Mouse (Mus musculus): ENCODE results near the gene Haus5. TPM values are rescaled to one million over a fixed set of nuclear protein-coding genes. Genes with fewer than 3 reads are reported as not detected.

The Haus5 gene
- polyA plus RNA-seq, 1 experiment from 2014 or later: 13.0 TPM

DNA sequence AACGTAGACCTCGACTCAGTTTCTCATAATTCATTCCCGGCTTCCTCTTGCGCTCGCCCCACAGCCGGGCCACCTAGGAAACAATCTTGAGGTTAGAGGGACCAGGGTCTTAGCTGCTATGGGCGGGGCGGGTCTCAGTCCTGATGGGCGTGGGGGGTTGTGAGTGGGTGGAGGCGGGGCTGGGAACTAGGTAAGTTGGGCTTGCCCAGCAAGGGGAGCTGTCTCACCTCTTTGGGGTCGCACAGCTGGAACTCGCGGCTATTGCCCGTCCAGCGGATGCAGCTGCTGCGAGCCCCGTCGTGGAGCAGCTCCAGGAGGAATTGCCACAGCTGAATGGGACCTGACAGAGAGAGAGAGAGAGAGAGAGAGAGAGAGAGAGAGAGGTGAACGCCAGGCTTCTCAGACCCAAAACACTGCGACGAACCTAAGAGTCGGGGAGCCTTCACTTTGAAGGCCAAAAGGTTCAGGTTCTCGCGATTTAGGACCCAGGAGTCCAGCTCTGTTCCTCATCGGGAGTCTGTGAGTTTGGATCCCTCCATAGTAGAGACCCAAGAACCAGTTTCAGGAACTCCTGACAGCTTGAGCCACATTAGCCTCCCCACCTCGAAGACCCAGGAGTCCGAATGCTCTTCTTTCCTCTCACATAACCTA is 30.9 kb downstream of the Haus5 start:
- no peaks in the 10 kb centered on the region for H3K36me3 ChIP-seq (replicated peaks; ENCODE audit: insufficient read depth, low read length)
- no peak overlapping the region; the same call in 1 of the 2 replicates for H3K4me2 ChIP-seq (ENCODE audit: low read depth, low read length)
- no peak overlapping the region for H3K27ac ChIP-seq (ENCODE audit: low read depth)
- H3K27me3 ChIP-seq (ENCODE audit: insufficient read depth, low read length): peaks cover 49% of the 10 kb centered on the region
- no peak for ATAC-seq
- H3K4me1 ChIP-seq (ENCODE audit: insufficient read depth): peaks cover 6% of the 10 kb centered on the region
- no peak overlapping the region for H3K9ac ChIP-seq (replicated peaks)
- WGBS (ENCODE audit: insufficient replicate concordance): 8% methylated on average over 27 of the region's 27 CpGs
- DNase-seq: no peak
- TF ChIP-seq EP300 (IDR thresholded peaks at IDR 0.05; ENCODE audit: low read depth) (no peak), CTCF (IDR thresholded peaks at IDR 0.05; ENCODE audit: low read depth) (no peak)
- no peak overlapping the region for H3K4me3 ChIP-seq (ENCODE audit: low read depth, low read length)
- H3K9me3 ChIP-seq (ENCODE audit: low read length): no peaks in the 10 kb centered on the region

DNA sequence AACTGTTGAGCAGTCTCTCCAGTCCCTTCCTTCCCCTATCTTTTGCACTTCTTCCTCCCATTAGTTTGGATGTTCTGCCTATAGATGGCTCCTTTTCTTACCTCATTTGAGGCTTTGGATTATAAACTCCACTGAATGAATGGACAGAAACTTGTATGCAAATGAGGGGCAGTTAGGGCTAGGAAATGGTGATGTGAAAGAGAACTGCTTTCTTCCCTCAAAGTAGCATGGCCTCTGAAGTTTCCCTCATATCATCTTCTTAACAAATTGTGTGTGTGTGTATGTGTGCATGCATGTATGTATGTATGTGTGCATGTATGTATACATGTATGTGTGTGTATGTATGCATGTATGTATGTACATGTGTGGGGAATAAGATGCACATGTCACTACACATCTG is 35.8 kb downstream of the Haus5 start:
- ATAC-seq: no peak
- H3K4me1 ChIP-seq (ENCODE audit: insufficient read depth): peaks cover 11% of the 10 kb centered on the region; the same call in 1 of the 2 replicates
- TF ChIP-seq CTCF (IDR thresholded peaks at IDR 0.05; ENCODE audit: low read depth) (no peak), EP300 (IDR thresholded peaks at IDR 0.05; ENCODE audit: low read depth) (no peak)
- H3K27me3 ChIP-seq (ENCODE audit: insufficient read depth, low read length): peaks cover 23% of the 10 kb centered on the region
- no peak overlapping the region for H3K4me2 ChIP-seq (ENCODE audit: low read depth, low read length)
- H3K36me3 ChIP-seq (replicated peaks; ENCODE audit: insufficient read depth, low read length): no peaks in the 10 kb centered on the region; the same call in 1 of the 2 replicates
- DNase-seq: no peak
- no peak overlapping the region for H3K9ac ChIP-seq (replicated peaks)
- H3K4me3 ChIP-seq (ENCODE audit: low read depth, low read length): no peak overlapping the region
- no peaks in the 10 kb centered on the region for H3K9me3 ChIP-seq (ENCODE audit: low read length)
- no peak overlapping the region for H3K27ac ChIP-seq (ENCODE audit: low read depth)

DNA sequence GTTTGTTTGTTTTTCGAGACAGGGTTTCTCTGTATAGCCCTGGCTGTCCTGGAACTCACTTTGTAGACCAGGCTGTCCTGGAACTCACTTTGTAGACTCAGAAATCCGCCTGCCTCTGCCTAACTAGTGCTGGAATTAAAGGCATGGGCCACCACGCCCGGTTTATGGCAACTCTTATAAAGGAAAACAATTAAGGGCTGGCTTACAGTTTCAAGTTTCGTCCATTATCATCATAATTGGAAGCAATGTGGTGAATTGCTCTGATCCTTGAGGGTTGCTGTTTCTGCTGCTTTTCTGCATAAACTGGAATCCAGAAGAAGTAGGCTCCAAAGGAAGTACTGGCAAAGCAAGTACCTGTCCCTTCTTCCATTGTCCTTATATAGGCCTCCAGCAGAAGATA is 38.1 kb downstream of the Haus5 start:
- Histone ChIP-seq H3K4me2 (ENCODE audit: low read depth, low read length) (peak overlapping the region; percentile 69; the same call in 1 of the 2 replicates), H3K27ac (ENCODE audit: low read depth) (no peak overlapping the region), H3K9ac (replicated peaks) (no peak overlapping the region), H3K9me3 (ENCODE audit: low read length) (no peaks in the 10 kb centered on the region), H3K4me1 (ENCODE audit: insufficient read depth) (peaks cover 11% of the 10 kb centered on the region; the same call in 1 of the 2 replicates), H3K27me3 (ENCODE audit: insufficient read depth, low read length) (0 out of 2 replicates have a peak, but pooled peaks cover 9% of the 10 kb centered on the region), H3K36me3 (replicated peaks; ENCODE audit: insufficient read depth, low read length) (peaks cover 22% of the 10 kb centered on the region), H3K4me3 (ENCODE audit: low read depth, low read length) (no peak overlapping the region)
- ATAC-seq (no peak), DNase-seq (no peak)
- 80% methylated on average over 5 of the region's 5 CpGs for WGBS (ENCODE audit: insufficient replicate concordance)
- TF ChIP-seq EP300 (IDR thresholded peaks at IDR 0.05; ENCODE audit: low read depth) (no peak), CTCF (IDR thresholded peaks at IDR 0.05; ENCODE audit: low read depth) (no peak)

DNA sequence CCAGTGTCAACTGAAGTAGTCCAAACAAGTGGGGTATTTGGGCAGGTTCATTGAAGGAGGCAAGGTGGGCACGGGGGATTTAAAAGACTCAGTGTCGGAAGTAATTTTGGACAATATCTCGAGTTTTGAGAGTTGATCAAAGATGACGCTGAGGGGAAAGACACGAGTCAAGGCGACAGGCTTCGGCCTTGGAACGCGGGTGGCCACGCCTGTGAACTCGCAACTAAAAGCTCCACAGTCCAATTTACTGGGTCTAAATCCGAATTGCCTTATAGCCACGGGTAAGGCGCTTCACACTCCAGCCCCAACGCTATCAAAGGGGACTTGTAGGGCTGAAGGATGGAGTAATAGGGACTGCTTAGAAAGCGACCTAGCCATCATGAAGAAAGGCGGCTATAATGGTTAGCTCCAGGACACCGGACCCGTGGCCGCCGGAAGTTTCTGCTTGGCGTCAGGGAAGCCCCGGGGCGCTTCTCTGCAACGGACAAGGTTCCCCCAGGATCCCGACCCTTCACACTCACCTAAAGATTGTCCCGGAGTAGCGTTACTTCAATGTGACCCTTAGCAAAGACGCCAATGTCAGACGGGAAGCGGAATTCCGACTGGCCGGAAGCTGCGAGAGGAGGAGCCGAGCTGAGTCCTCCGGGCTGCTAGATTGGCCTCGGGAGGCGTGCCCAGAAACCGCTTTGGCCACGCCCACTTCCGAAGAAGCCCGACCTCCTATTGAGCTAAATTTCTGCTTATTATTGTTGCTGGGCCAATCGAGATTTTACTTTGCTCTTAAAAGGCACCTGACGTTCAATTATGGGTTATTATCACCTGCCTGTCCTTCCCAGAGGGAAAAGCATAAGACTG is 39.0 kb downstream of the Haus5 start, which contains the start of gene Cox6b1:
Gene Cox6b1, minus strand, starts transcription at position 622 of the 855 bp plus-strand sequence.
- TF ChIP-seq CTCF (IDR thresholded peaks at IDR 0.05; ENCODE audit: low read depth) (no peak), EP300 (IDR thresholded peaks at IDR 0.05; ENCODE audit: low read depth) (no peak)
- H3K9me3 ChIP-seq (ENCODE audit: low read length): no peaks in the 10 kb centered on the region
- DNase-seq: peak; percentile 93
- 0 out of 2 replicates have a peak, but pooled peaks cover 5% of the 10 kb centered on the region for H3K27me3 ChIP-seq (ENCODE audit: insufficient read depth, low read length)
- H3K9ac ChIP-seq (replicated peaks): peak within 1 kb of the TSS; percentile 81
- peak; percentile 94 for ATAC-seq
- H3K36me3 ChIP-seq (replicated peaks; ENCODE audit: insufficient read depth, low read length): peaks cover 25% of the 10 kb centered on the region
- peak within 1 kb of the TSS; percentile 81 for H3K4me2 ChIP-seq (ENCODE audit: low read depth, low read length)
- H3K4me1 ChIP-seq (ENCODE audit: insufficient read depth): peaks cover 15% of the 10 kb centered on the region; the same call in 1 of the 2 replicates
- peak within 1 kb of the TSS; percentile 82 for H3K27ac ChIP-seq (ENCODE audit: low read depth)
- H3K4me3 ChIP-seq (ENCODE audit: low read depth, low read length): peak within 1 kb of the TSS; percentile 79
- 1% methylated on average over 44 of the region's 44 CpGs for WGBS (ENCODE audit: insufficient replicate concordance)

DNA sequence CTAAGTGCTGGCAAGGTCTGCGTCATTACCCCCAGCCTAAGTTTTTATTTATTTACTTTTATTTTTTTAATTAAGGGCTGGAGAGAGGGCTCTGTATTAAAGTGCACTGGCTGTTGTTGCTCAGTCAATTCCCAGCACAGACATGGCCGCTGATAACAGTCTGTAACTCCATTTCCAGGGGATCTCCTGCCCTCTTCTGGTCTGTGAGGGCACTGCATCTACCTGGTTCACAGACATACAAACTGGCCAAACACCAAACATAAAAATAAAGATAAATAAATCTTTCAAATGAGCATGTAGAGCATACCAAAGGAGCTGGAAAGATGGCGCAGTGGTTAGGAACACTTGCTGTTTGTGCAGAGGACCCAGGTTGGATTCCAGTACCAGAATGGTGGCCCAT is 45.6 kb downstream of the Haus5 start:
- Histone ChIP-seq H3K36me3 (replicated peaks; ENCODE audit: insufficient read depth, low read length) (peaks cover 55% of the 10 kb centered on the region), H3K9me3 (ENCODE audit: low read length) (no peaks in the 10 kb centered on the region), H3K27me3 (ENCODE audit: insufficient read depth, low read length) (no peaks in the 10 kb centered on the region), H3K4me2 (ENCODE audit: low read depth, low read length) (no peak overlapping the region), H3K27ac (ENCODE audit: low read depth) (no peak overlapping the region), H3K9ac (replicated peaks) (no peak overlapping the region), H3K4me1 (ENCODE audit: insufficient read depth) (peaks cover 6% of the 10 kb centered on the region; the same call in 1 of the 2 replicates), H3K4me3 (ENCODE audit: low read depth, low read length) (no peak overlapping the region)
- peak; percentile 68 for TF ChIP-seq CTCF (IDR thresholded peaks at IDR 0.05; ENCODE audit: low read depth)
- TF ChIP-seq EP300 (IDR thresholded peaks at IDR 0.05; ENCODE audit: low read depth): no peak
- ATAC-seq: no peak
- 78% methylated on average over 3 of the region's 3 CpGs for WGBS (ENCODE audit: insufficient replicate concordance)
- DNase-seq: peak; percentile 57

DNA sequence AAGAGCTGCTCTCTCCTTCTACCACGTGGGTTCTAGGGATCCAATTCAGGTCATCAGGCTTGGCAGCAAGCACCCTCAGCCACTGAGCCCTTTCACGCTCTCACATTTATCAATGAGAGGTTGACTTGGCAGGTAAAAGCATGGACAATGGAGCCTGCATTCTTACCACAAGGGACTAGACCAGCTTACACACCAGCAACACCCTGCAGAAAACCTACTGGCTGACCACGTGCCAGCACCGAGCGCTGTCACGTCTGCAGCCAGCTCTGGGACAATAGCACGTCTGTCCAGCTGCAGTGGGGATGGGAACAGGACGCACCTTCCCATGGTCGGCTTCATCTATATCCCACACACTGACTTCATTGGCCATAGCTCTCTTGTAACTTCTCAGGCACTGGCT is 46.1 kb downstream of the Haus5 start:
- Histone ChIP-seq H3K4me2 (ENCODE audit: low read depth, low read length) (no peak overlapping the region), H3K27ac (ENCODE audit: low read depth) (no peak overlapping the region), H3K9ac (replicated peaks) (no peak overlapping the region), H3K9me3 (ENCODE audit: low read length) (no peaks in the 10 kb centered on the region), H3K27me3 (ENCODE audit: insufficient read depth, low read length) (no peaks in the 10 kb centered on the region), H3K4me1 (ENCODE audit: insufficient read depth) (peaks cover 6% of the 10 kb centered on the region; the same call in 1 of the 2 replicates), H3K36me3 (replicated peaks; ENCODE audit: insufficient read depth, low read length) (peaks cover 52% of the 10 kb centered on the region), H3K4me3 (ENCODE audit: low read depth, low read length) (no peak overlapping the region)
- TF ChIP-seq CTCF (IDR thresholded peaks at IDR 0.05; ENCODE audit: low read depth): no peak
- no peak for TF ChIP-seq EP300 (IDR thresholded peaks at IDR 0.05; ENCODE audit: low read depth)
- DNase-seq: peak; percentile 12
- 91% methylated on average over 9 of the region's 9 CpGs for WGBS (ENCODE audit: insufficient replicate concordance)
- no peak for ATAC-seq
